Mouse (Mus musculus): ENCODE measurements around the gene Neu3.

DNA sequence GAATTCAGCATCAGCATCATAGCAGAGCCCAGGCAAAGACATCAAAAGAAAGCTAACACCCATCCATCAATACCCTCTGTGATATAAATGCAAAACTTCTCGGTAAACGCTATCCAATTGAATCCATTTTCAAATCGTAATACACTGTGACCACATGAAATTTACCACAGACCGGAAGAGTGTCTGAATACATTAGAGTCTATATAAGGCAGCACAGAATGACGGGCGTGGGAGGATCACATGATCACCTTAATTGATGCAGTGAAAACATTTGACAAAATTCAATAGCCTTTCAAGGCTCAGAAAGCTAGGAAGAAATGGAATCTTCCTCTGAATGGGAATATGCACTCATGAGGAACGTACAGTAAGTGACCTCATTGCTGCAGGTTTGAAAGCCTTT lies 44.8 kb downstream of the Neu3 start:
- TF ChIP-seq CTCF (conservative IDR thresholded peaks at IDR 0.05; ENCODE audit: insufficient read depth, insufficient read length, low read depth, low read length) (no peak), POLR2A (IDR thresholded peaks at IDR 0.05; ENCODE audit: low read depth, low read length) (no peak)

Measured in kidney, adult 2 months (tissue).